Mouse (Mus musculus) c-Kit-negative CD71-positive TER-119-positive erythroid progenitor cells, embryonic 14.5 days (primary cell): ENCODE measurements around the gene Tnfrsf12a.
A peak's percentile ranks its signal among the peaks of the same experiment; 100 is the strongest.

Experiments
- DNase-seq: peaks from one replicate; pipeline ENCODE4 v3.0.0-alpha.2; 2013; ENCODE audit warnings: low read depth, low spot score

Gene Tnfrsf12a

GRCm38 (mm10) chr17:23645894-23646293, 31.4 kb downstream of the Tnfrsf12a start:
- no peak for DNase-seq

GRCm38 (mm10) chr17:23644613-23645495, 32.4 kb downstream of the Tnfrsf12a start, which contains the start of gene Mmp25:
TSS of gene Mmp25 (minus strand) at chr17:23645277.
- DNase-seq, result no peak

GRCm38 (mm10) chr17:23631241-23631640, 46.0 kb downstream of the Tnfrsf12a start:
- no peak for DNase-seq

- peak; percentile 8 for DNase-seq
Observed at GRCm38 (mm10) chr17:23630195-23631020, 46.9 kb downstream of the Tnfrsf12a start.

GRCm38 (mm10) chr17:23627813-23628212, 49.5 kb downstream of the Tnfrsf12a start:
- no peak for DNase-seq
